Mouse (Mus musculus) liver, embryonic 18 days (tissue): ENCODE results near the gene Fermt1. TPM values are rescaled to one million over a fixed set of nuclear protein-coding genes. Genes with fewer than 3 reads are reported as not detected.

Source experiments
- polyA plus RNA-seq: library from polyadenylated mRNA; depleted of rRNA; stranded (reverse); fragments of >200 nt; gene quantifications from 2 replicates; pipeline ENCODE4 v1.2.3, GENCODE M21; 2012; rRNA removed

The Fermt1 gene
- 0.07 and 0.13 TPM in 2 replicates for polyA plus RNA-seq

GRCm38 (mm10) chr2:132945326-132946207 lies at the start of gene Fermt1:
TSS of gene Fermt1 (minus strand) at chr2:132945906.

DNA sequence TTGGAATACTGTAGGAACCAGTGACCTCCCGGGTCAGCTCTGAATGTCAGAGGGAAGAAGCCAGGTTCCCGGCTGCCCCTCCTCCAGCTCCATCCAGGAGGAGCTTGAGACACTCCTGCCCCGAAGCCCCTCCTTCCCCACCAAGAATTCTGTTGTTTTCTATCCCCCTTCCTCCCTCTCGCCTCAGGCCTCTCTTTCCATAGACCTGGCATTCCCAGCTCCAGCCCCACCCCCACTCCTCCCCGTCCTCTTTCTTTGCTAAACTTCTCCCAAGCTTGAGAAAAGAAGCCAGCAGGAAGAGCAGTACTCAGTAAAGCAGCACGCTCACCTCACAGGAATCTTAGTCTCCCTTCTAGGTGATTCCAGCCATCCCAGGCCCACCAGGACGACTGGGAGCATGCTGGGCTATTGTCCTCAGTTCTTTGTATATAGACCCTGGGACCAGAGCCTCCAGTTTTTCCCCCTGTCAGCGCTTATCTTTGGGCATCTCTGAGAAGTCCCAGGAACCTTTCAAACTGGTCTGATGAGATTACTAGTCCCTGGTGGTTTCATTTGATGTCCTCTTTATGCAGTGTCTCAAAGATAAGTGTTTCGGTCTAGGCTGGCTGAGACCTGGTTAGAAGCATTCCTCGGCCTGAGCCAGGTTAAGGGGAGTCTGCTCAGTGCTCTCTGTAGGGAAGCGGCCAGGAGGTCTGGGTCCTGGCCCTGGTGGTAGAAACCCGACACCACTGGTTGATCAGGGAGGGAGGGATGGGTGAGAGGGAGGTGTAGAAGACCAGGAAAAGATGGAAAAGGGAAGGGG lies 64.7 kb downstream of the Fermt1 start, which contains the start of gene Lrrn4:
Gene Lrrn4, minus strand, starts transcription at position 48 of the 802 bp plus-strand sequence.

Other genes with a start within 250 kb of the Fermt1 start
- gene Chgb, start 164.6 kb downstream of the Fermt1 start, polyA plus RNA-seq = 0.03 and 0.10 TPM in 2 replicates
- 5.5 and 6.3 TPM in 2 replicates for gene Trmt6, start 129.9 kb downstream of the Fermt1 start, polyA plus RNA-seq
- gene Mcm8, start 129.8 kb downstream of the Fermt1 start, polyA plus RNA-seq = 2.0 and 2.1 TPM in 2 replicates
- 19.3 and 25.3 TPM in 2 replicates for gene Crls1, start 99.2 kb downstream of the Fermt1 start, polyA plus RNA-seq
- 0.94 and 0.95 TPM in 2 replicates for gene Lrrn4, start 65.0 kb downstream of the Fermt1 start, polyA plus RNA-seq